Mouse (Mus musculus) MEL (cell line): ENCODE results near the gene Nup160. TPM values are rescaled to one million over a fixed set of nuclear protein-coding genes. Genes with fewer than 3 reads are reported as not detected.

Experiments used
- DNase-seq: peaks from one replicate; pipeline ENCODE4 v3.0.0; 2011; ENCODE audit warnings: low read depth, low spot score
- H3K27ac ChIP-seq: 2 replicates; pipeline ENCODE4 v1.5.1; 2012; ENCODE audit warnings: low read depth, mild to moderate bottlenecking, control low read depth, low read length, moderate library complexity; ENCODE audit not compliant: control insufficient read depth
- H3K27me3 ChIP-seq, 2 experiments: fragments of 150-350 bp in 1 of 2; sonication (generic) in 1 of 2; 2 replicates each; pipeline ENCODE4 v1.6.1; 2012; ENCODE audit warnings: low read length in 2 of 2, mild to moderate bottlenecking in 2 of 2, improper control_type of control experiment in 1 of 2, moderate library complexity in 1 of 2; ENCODE audit not compliant: insufficient read depth in 2 of 2, control insufficient read depth in 1 of 2
- H3K36me3 ChIP-seq, 2 experiments: 2 replicates each; pipeline ENCODE4 v1.6.1; 2012 to 2014; ENCODE audit warnings: low read length in 2 of 2, improper control_type of control experiment in 1 of 2, inconsistent platforms in 1 of 2, mild to moderate bottlenecking in 1 of 2; ENCODE audit not compliant: insufficient read depth in 2 of 2, control insufficient read depth in 1 of 2
- H3K4me1 ChIP-seq, 2 experiments: fragments of 150-350 bp in 1 of 2; sonication (generic) in 1 of 2; 2 replicates each; pipeline ENCODE4 v1.6.1; 2012; ENCODE audit warnings: low read length in 2 of 2, improper control_type of control experiment in 1 of 2, mild to moderate bottlenecking in 1 of 2; ENCODE audit not compliant: insufficient read depth in 2 of 2, control insufficient read depth in 1 of 2
- H3K4me3 ChIP-seq, 2 experiments: fragments of 150-350 bp in 1 of 2; sonication (generic) in 1 of 2; 2 replicates each; pipeline ENCODE4 v1.5.1; 2012; ENCODE audit warnings: low read depth in 2 of 2, low read length in 2 of 2, mild to moderate bottlenecking in 2 of 2, moderate library complexity in 2 of 2, control low read depth in 1 of 2, improper control_type of control experiment in 1 of 2; ENCODE audit not compliant: control insufficient read depth in 1 of 2, insufficient read depth in 1 of 2
- H3K79me2 ChIP-seq: 2 replicates; pipeline ENCODE4 v1.6.1; 2012; ENCODE audit warnings: mild to moderate bottlenecking, low read length, moderate library complexity; ENCODE audit not compliant: control insufficient read depth, poor library complexity, insufficient read depth
- H3K9ac ChIP-seq: 2 replicates; pipeline ENCODE4 v1.6.1; 2012; ENCODE audit warnings: low read depth, mild to moderate bottlenecking, control low read depth, low read length, moderate library complexity; ENCODE audit not compliant: control insufficient read depth, poor library complexity, severe bottlenecking
- H3K9me3 ChIP-seq: fragments of 150-350 bp; sonication (generic); replicated peaks from 2 replicates; pipeline ENCODE4 v1.6.1; 2012; ENCODE audit warnings: mild to moderate bottlenecking, low read length, improper control_type of control experiment, moderate library complexity; ENCODE audit not compliant: insufficient read depth
- BHLHE40 ChIP-seq: IDR thresholded peaks from 2 replicates; pipeline ENCODE4 v1.6.1; 2012; ENCODE audit warnings: low read depth, mild to moderate bottlenecking, inconsistent platforms, low read length, improper control_type of control experiment, borderline replicate concordance
- CHD1 ChIP-seq: IDR thresholded peaks from 2 replicates; pipeline ENCODE4 v1.6.1; 2012; ENCODE audit warnings: low read depth, mild to moderate bottlenecking, inconsistent platforms, low read length, improper control_type of control experiment
- CTCF ChIP-seq, 3 experiments: IDR thresholded peaks in 2 of 3; conservative IDR thresholded peaks in 1 of 3; 2 replicates each; pipeline ENCODE4 v1.5.1; 2011 to 2012; ENCODE audit warnings: low read length in 3 of 3, low read depth in 2 of 3, mild to moderate bottlenecking in 2 of 3, improper control_type of control experiment in 1 of 3, inconsistent platforms in 1 of 3, mixed read lengths in 1 of 3, moderate library complexity in 1 of 3; ENCODE audit not compliant: control insufficient read depth in 1 of 3, insufficient read depth in 1 of 3, poor library complexity in 1 of 3, severe bottlenecking in 1 of 3
- ELF1 ChIP-seq: IDR thresholded peaks from 2 replicates; pipeline ENCODE4 v1.6.1; 2014; ENCODE audit warnings: low read depth, mild to moderate bottlenecking, inconsistent platforms, low read length, improper control_type of control experiment, moderate library complexity
- EP300 ChIP-seq, 2 experiments: IDR thresholded peaks; 2 replicates each; pipeline ENCODE4 v1.6.1; 2011; ENCODE audit warnings: improper control_type of control experiment in 2 of 2, low read length in 2 of 2, low read depth in 1 of 2, mild to moderate bottlenecking in 1 of 2
- ETS1 ChIP-seq: IDR thresholded peaks from 2 replicates; pipeline ENCODE4 v1.6.1; 2012; ENCODE audit warnings: low read depth, mild to moderate bottlenecking, inconsistent platforms, low read length, improper control_type of control experiment, moderate library complexity
- HCFC1 ChIP-seq: IDR thresholded peaks from 2 replicates; pipeline ENCODE4 v1.6.1; 2012; ENCODE audit warnings: low read depth, mild to moderate bottlenecking, inconsistent platforms, low read length, improper control_type of control experiment, moderate library complexity
- MAFK ChIP-seq: IDR thresholded peaks from 2 replicates; pipeline ENCODE4 v1.6.1; 2011; ENCODE audit warnings: low read depth, mild to moderate bottlenecking, low read length, improper control_type of control experiment, borderline replicate concordance
- MAX ChIP-seq: IDR thresholded peaks from 2 replicates; pipeline ENCODE4 v1.6.1; 2011; ENCODE audit warnings: low read length, improper control_type of control experiment
- MAZ ChIP-seq: IDR thresholded peaks from 2 replicates; pipeline ENCODE4 v1.6.1; 2012; ENCODE audit warnings: low read depth, mild to moderate bottlenecking, inconsistent platforms, low read length, improper control_type of control experiment
- MEF2A ChIP-seq: IDR thresholded peaks from 2 replicates; pipeline ENCODE4 v1.6.1; 2014; ENCODE audit warnings: low read depth, mild to moderate bottlenecking, inconsistent platforms, low read length, improper control_type of control experiment; ENCODE audit not compliant: poor library complexity, insufficient replicate concordance, severe bottlenecking; ENCODE audit errors: extremely low read depth
- MXI1 ChIP-seq: IDR thresholded peaks from 2 replicates; pipeline ENCODE4 v1.6.1; 2011; ENCODE audit warnings: mild to moderate bottlenecking, low read depth, low read length, improper control_type of control experiment
- MYC ChIP-seq: IDR thresholded peaks from 2 replicates; pipeline ENCODE4 v1.6.1; 2011; ENCODE audit warnings: low read depth, mild to moderate bottlenecking, low read length, improper control_type of control experiment, moderate library complexity
- NRF1 ChIP-seq: IDR thresholded peaks from 2 replicates; pipeline ENCODE4 v1.6.1; 2014; ENCODE audit warnings: low read depth, mild to moderate bottlenecking, inconsistent platforms, low read length, improper control_type of control experiment, moderate library complexity; ENCODE audit not compliant: poor library complexity, insufficient read depth, severe bottlenecking
- POLR2A ChIP-seq, 2 experiments: IDR thresholded peaks; 2 replicates each; pipeline ENCODE4 v1.6.1; 2011 to 2012; ENCODE audit warnings: low read length in 2 of 2, mild to moderate bottlenecking in 2 of 2, control low read depth in 1 of 2, improper control_type of control experiment in 1 of 2, low read depth in 1 of 2, moderate library complexity in 1 of 2; ENCODE audit not compliant: control insufficient read depth in 1 of 2, insufficient read depth in 1 of 2, poor library complexity in 1 of 2
- POLR2AphosphoS2 ChIP-seq: IDR thresholded peaks from 2 replicates; pipeline ENCODE4 v1.6.1; 2011; ENCODE audit warnings: low read length, improper control_type of control experiment
- RAD21 ChIP-seq: IDR thresholded peaks from 2 replicates; pipeline ENCODE4 v1.6.1; 2011; ENCODE audit warnings: mild to moderate bottlenecking, low read depth, low read length, improper control_type of control experiment
- RCOR1 ChIP-seq: IDR thresholded peaks from 2 replicates; pipeline ENCODE4 v1.6.1; 2012; ENCODE audit warnings: low read depth, mild to moderate bottlenecking, inconsistent platforms, low read length, improper control_type of control experiment
- SIN3A ChIP-seq: IDR thresholded peaks from 2 replicates; pipeline ENCODE4 v1.6.1; 2012; ENCODE audit warnings: low read length, improper control_type of control experiment, inconsistent platforms
- SMC3 ChIP-seq: IDR thresholded peaks from 2 replicates; pipeline ENCODE4 v1.6.1; 2011; ENCODE audit warnings: low read depth, low read length, improper control_type of control experiment
- TCF12 ChIP-seq: IDR thresholded peaks from 2 replicates; pipeline ENCODE4 v1.6.1; 2014; ENCODE audit warnings: low read depth, mild to moderate bottlenecking, inconsistent platforms, low read length, improper control_type of control experiment, moderate library complexity
- UBTF ChIP-seq: IDR thresholded peaks from 2 replicates; pipeline ENCODE4 v1.6.1; 2012; ENCODE audit warnings: low read depth, mild to moderate bottlenecking, inconsistent platforms, low read length, improper control_type of control experiment, moderate library complexity, borderline replicate concordance; ENCODE audit not compliant: insufficient read depth
- USF2 ChIP-seq, 2 experiments: IDR thresholded peaks; 2 replicates each; pipeline ENCODE4 v1.6.1; 2011 to 2012; ENCODE audit warnings: improper control_type of control experiment in 2 of 2, low read length in 2 of 2, borderline replicate concordance in 1 of 2, inconsistent platforms in 1 of 2, low read depth in 1 of 2, mild to moderate bottlenecking in 1 of 2; ENCODE audit not compliant: insufficient read depth in 1 of 2
- ZC3H11A ChIP-seq: IDR thresholded peaks from 2 replicates; pipeline ENCODE4 v1.6.1; 2012; ENCODE audit warnings: low read depth, mild to moderate bottlenecking, inconsistent platforms, low read length, improper control_type of control experiment
- polyA plus RNA-seq, 2 experiments: library from polyadenylated mRNA; stranded (reverse) in 1 of 2; unstranded in 1 of 2; fragments of >175 nt in 1 of 2; fragments of >200 nt in 1 of 2; gene quantifications; 2 replicates each; pipeline versions ENCODE4 v1.2.1 to v1.2.4; 2012; ENCODE audit warnings: low replicate concordance in 2 of 2, low read depth in 1 of 2; ENCODE audit not compliant: insufficient read length in 2 of 2, insufficient read depth in 1 of 2, missing spikeins in 1 of 2
- total RNA-seq: library from RNA; depleted of rRNA; stranded (reverse); fragments of 300-350 nt; gene quantifications from 2 replicates; pipeline ENCODE4 v1.2.3, GENCODE M21; 2012

Gene Nup160
- total and polyA plus RNA-seq, 3 experiments, result 43.8 to 91.4 (median 63.8) TPM

- Histone ChIP-seq H3K4me1 (peaks cover 7 to 16% of the 10 kb centered on the region in 2 experiments), H3K79me2 (no peaks in the 10 kb centered on the region), H3K9ac (no peak overlapping the region), H3K27ac (no peak overlapping the region), H3K27me3 (no peaks in the 10 kb centered on the region), H3K9me3 (no peaks in the 10 kb centered on the region), H3K4me3 (no peak overlapping the region), H3K36me3 (peaks cover 0 to 28% of the 10 kb centered on the region in 2 experiments; a peak in 2 of 4 replicates)
- no peak for DNase-seq
- TF ChIP-seq HCFC1 (no peak), ZC3H11A (no peak), CHD1 (no peak), ELF1 (no peak), MXI1 (no peak), TCF12 (no peak)
Measured at GRCm38 (mm10) chr2:90670343-90670742, 6.7 kb upstream of the Nup160 start.

GRCm38 (mm10) chr2:90673339-90673738 is 3.7 kb upstream of the Nup160 start:
- Histone ChIP-seq H3K27ac (no peak overlapping the region), H3K9ac (no peak overlapping the region), H3K79me2 (no peaks in the 10 kb centered on the region), H3K36me3 (peaks cover 0 to 27% of the 10 kb centered on the region in 2 experiments; a peak in 2 of 4 replicates), H3K9me3 (no peaks in the 10 kb centered on the region), H3K4me3 (no peak overlapping the region), H3K4me1 (peaks cover 13 to 15% of the 10 kb centered on the region in 2 experiments), H3K27me3 (no peaks in the 10 kb centered on the region)
- TF ChIP-seq MEF2A (no peak), RCOR1 (no peak), BHLHE40 (no peak), NRF1 (no peak), ETS1 (no peak), UBTF (no peak)
- DNase-seq, result peak; percentile 37

- DNase-seq, result peak; percentile 69
- peaks cover 0 to 23% of the 10 kb centered on the region in 2 experiments; a peak in 2 of 4 replicates for H3K36me3 ChIP-seq
- H3K27me3 ChIP-seq, result no peaks in the 10 kb centered on the region
- H3K27ac ChIP-seq, result peak overlapping the region; percentile 94
- peaks cover 3% of the 10 kb centered on the region for H3K79me2 ChIP-seq
- H3K9me3 ChIP-seq, result no peaks in the 10 kb centered on the region
- TF ChIP-seq RAD21 (peak; percentile 83), POLR2A (IDR thresholded peaks at IDR 0.05; ENCODE audit: control insufficient read depth in 1 of 2, insufficient read depth in 1 of 2, low read depth in 1 of 2, low read length in 2 of 2, poor library complexity in 1 of 2) (no peak), MAFK (no peak), USF2 (IDR thresholded peaks at IDR 0.05; ENCODE audit: borderline replicate concordance in 1 of 2, insufficient read depth in 1 of 2, low read depth in 1 of 2, low read length in 2 of 2) (no peak), MAZ (no peak), MYC (no peak), SMC3 (peak; percentile 84), CTCF (IDR thresholded peaks at IDR 0.05 in 2 of 3, conservative IDR thresholded peaks at IDR 0.05 in 1 of 3; ENCODE audit: control insufficient read depth in 1 of 3, insufficient read depth in 1 of 3, low read depth in 2 of 3, low read length in 3 of 3, poor library complexity in 1 of 3, severe bottlenecking in 1 of 3) (peak; percentile 39 to 71 (median 70)), SIN3A (peak; percentile 51; the same call in 1 of the 2 replicates), MAX (no peak), UBTF (no peak), EP300 (IDR thresholded peaks at IDR 0.05; ENCODE audit: low read depth in 1 of 2, low read length in 2 of 2) (no peak), POLR2AphosphoS2 (no peak), ZC3H11A (peak; percentile 78), NRF1 (no peak)
- peaks cover 12 to 15% of the 10 kb centered on the region in 2 experiments for H3K4me1 ChIP-seq
- no peak overlapping the region for H3K4me3 ChIP-seq
- H3K9ac ChIP-seq, result no peak overlapping the region
Measured at GRCm38 (mm10) chr2:90674555-90674954, 2.5 kb upstream of the Nup160 start.
